Mouse (Mus musculus) C2C12 (cell line): ENCODE data around the gene Grid2.

Source experiments
- CEBPB ChIP-seq: IDR thresholded peaks from one replicate; pipeline ENCODE4 v1.6.1; 2011; ENCODE audit warnings: low read depth, mild to moderate bottlenecking, control low read depth, moderate library complexity
- CTCF ChIP-seq: IDR thresholded peaks from one replicate; pipeline ENCODE4 v1.5.1; 2011; ENCODE audit not compliant: control insufficient read depth, insufficient read depth, insufficient read length

- TF ChIP-seq CTCF, result no peak
- TF ChIP-seq CEBPB, result no peak
Observed at GRCm38 (mm10) chr6:64047950-64048349, 792.3 kb downstream of the Grid2 start.
